Mouse (Mus musculus) gastrocnemius, postnatal 36 days (tissue): Measurements from ENCODE around the gene Thsd7a. TPM values are rescaled to one million over a fixed set of nuclear protein-coding genes. Genes with fewer than 3 reads are reported as not detected.
A peak's percentile ranks its signal among the peaks of the same experiment; 100 is the strongest.

Experiments
- DNase-seq, 2 experiments: peaks; one replicate each; pipeline ENCODE4 v3.0.0; 2022
- intact Hi-C: fragments of 180-260 bp; cut with DNase I; formaldehyde crosslinking; loops from one replicate; pipeline ENCODE4 v1.15.1; 2025
- total RNA-seq, 2 experiments: library from RNA; stranded (reverse); gene quantifications; 2 replicates each; pipeline ENCODE4 v1.2.3; 2021

Gene Thsd7a
- total RNA-seq, 2 experiments from 2014 or later = 1.8 to 2.2 TPM

GRCm38 (mm10) chr6:12518283-12518903 is 230.8 kb downstream of the Thsd7a start:
- intact Hi-C loops = no loop called here
- no peak for DNase-seq

DNA sequence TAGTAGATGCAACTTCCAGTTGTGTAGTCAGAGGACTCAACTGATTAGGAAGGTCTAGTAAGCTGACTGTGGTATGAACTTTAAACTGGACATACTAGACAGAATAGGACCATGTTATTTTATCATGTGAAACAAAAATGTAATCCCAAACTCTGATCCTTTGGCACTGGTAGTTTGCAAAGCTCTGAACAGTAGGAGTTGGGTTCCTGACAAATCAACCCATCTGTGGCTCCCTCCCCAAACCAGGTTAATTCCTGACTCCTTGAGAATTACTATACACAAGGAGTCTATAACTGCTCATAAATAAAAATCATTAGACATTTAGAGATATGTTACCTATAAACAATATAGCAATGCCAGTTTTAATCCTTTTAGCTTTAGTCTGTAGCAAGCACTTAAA is 231.5 kb downstream of the Thsd7a start:
- intact Hi-C loops = no loop called here
- no peak for DNase-seq

- no peak for DNase-seq
- intact Hi-C loops = no loop called here
Measured at GRCm38 (mm10) chr6:12506877-12507276, 242.3 kb downstream of the Thsd7a start.

GRCm38 (mm10) chr6:12503867-12504266 is 245.3 kb downstream of the Thsd7a start:
- DNase-seq = no peak
- intact Hi-C loops = no loop called here

GRCm38 (mm10) chr6:12500888-12501287 is 248.3 kb downstream of the Thsd7a start:
- no peak for DNase-seq
- intact Hi-C loops = no loop called here

DNA sequence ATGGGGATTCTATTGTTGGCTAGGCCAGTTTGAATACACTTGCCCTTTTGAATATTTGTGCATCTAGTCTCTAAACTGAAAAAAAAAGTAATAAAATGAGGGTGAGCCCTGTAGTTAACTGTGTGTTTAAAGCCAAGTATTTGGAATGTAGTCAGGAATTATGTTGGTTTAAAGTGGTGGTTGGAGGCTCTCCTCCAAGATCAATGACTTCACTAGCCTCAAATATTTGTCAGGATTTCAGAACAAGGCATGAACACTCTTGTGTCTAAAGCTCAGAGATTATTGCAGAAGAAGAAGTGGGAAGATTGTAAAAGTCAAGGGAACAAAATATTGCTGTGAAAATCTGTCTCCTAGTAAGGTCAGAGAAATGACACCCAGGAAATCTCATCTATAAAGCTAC is 249.3 kb downstream of the Thsd7a start:
- intact Hi-C loops = no loop called here
- DNase-seq = no peak

DNA sequence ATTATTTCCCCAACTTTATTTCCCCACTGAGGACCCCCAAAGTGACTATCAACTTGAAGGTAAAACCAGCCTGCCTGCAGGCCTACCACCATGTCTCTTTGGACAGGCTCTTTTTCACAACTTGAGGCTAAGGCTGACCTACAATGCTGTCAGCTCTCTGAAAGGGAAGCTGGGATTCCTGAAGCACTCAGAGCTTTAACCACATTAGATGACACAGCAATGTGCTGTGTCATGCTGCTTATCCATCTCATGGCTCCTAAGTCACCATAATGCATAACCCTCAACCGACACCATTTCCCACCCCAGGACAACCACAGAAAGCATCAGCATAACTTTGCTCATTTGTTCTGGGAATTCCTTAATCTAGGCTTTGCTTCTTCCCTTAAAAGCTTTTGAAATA is 255.6 kb downstream of the Thsd7a start:
- no peak for DNase-seq
- intact Hi-C loops = no loop called here

DNA sequence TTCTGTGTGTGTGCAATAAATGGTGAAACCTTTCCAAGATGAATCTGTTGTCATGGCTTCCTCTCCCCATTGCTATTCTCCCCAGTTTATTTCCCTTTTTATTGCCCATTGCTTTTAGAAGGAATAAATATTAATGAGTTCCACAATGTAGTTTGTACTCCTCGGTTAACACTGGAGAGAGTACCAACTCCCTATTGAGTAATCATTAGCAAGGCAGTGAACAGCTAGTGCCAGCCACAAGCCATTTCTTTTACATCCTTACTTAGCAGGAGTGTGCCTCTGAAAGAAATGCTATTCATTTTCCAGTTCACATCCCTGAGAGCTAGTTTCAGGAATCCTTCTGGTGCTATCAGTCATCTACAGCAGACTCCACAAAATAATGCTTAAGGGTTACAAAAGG is 260.3 kb downstream of the Thsd7a start:
- no peak for DNase-seq
- intact Hi-C loops = no loop called here

DNA sequence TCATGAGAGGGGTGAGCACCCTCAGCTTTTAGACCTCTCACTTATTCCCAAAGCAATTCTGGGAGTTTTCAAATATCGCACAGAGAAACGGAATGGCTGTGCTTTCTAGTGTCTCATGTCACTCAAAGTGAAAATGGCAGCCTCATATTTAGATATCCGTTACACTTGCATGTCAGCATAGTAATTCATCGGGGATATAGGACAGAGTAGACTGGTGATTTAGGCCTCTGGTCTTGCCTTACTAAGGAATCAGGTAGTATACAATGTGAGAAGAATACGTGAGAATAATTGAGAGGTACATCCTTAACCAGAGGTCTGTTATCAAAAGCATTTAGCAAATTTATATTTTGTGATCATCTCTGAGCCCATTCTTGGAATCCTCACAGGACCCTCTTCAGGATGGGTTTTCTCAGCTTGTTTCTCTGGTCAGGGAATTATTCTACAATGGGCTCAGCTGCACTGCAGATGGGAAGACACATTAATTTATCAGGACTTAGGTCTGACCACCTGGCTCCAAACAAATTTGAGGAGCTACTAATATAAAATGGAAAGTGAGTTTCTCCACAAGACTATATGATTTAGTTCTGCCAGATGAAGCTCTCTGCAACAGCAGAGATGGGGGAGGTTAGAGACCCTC is 267.6 kb downstream of the Thsd7a start:
- DNase-seq = no peak
- intact Hi-C loops = no loop called here

DNA sequence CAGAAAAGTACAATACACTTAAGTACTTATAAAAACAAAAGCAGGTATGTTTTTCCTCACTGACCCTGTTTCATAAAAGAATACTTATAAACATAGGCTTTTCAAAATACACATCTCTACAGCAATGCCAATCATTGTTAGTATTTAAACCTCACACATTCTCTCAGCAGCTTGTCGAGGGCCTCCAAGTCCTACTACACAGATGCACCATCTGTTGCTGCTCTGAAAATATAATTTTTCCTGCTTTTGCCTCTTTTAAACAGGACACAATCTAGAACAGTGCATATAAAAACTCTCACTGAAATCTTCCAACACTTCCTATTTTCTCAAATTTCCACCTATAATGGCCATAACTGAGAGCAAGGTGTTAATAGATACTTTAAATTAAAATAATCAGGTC is 270.9 kb downstream of the Thsd7a start:
- DNase-seq = no peak
- intact Hi-C loops = no loop called here

- intact Hi-C loops = no loop called here
- peak in 1 of 2 experiments; percentile 4 for DNase-seq
Measured at GRCm38 (mm10) chr6:12470935-12471334, 278.3 kb downstream of the Thsd7a start.

DNA sequence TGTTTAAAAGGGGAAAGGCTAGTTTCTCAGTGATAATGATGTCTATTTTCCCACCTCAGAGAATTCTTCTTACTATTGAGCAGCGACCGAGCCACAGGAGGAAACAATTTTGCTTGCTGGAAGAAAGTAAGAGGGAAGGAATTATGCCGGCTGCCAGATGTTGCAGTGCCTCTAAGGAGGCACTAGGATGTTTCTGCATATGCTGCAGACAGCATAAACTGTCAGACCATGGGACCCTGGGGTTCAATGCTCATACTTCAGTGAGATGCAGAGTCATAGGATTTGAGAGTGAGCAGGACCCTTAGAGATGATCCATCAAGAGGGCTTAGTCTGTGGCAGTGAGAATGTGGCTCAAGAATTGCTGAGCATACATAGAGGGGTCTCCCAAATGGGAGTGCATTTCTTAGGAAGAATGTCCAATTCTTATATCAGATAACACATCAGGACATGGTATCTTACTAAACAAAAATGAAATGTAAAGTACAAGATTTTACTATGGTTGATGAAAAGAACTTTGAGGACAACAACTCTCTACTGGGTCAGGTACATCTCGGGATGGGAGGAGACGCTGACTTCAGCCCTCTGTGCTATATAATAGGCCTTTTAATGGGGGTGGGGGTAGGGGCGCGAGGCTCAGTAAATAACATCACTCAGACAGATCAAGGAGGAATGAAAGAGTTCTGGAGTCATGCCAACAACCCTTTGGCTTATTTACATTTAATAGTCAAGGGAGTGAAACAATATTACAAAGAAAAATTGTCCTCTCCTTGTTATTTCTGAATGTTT is 281.7 kb downstream of the Thsd7a start:
- DNase-seq = no peak
- intact Hi-C loops = no loop called here

- no peak for DNase-seq
- intact Hi-C loops = no loop called here
Measured at GRCm38 (mm10) chr6:12458841-12459240, 290.4 kb downstream of the Thsd7a start.

GRCm38 (mm10) chr6:12457451-12457850 is 291.8 kb downstream of the Thsd7a start:
- DNase-seq = no peak
- intact Hi-C loops = no loop called here

GRCm38 (mm10) chr6:12454876-12455485 is 294.2 kb downstream of the Thsd7a start:
- intact Hi-C loops = no loop called here
- DNase-seq = no peak

DNA sequence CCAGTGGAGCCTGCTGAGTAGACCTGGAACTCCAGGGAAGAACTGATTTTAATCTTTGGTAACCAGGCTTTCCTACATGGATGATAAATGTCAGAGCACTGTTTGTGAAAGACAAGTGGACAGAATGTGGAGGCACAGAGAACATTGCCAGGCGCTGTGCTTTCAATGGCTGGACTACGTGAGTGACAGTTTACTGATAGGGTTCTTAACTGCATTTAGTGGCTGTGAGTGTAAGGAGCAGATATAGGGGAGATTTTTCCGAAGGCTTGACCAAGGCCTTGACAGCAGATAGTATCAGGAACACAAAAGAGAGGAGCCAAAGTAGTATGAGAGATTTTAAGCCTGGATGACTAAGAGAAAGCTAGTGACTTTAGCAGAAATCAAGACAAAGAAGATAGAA is 295.1 kb downstream of the Thsd7a start:
- intact Hi-C loops = no loop called here
- no peak for DNase-seq

DNA sequence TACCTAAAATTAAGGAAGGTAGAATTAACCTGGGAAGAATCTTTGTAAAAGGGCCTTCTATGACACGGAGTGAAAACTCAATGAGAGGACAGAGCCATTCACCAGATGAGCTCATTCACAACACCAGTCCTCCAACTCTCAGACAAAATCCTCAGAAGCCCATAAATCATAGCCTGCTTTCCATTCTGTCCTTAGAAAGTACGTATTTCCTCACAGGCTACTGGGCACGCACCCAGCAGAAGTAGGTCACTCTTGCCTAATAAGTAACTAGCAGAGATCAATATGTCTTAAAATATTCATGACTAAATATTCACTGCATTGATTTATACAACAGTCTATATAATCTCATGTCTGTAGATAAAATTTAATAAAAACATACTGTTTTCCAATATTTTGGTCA is 300.4 kb downstream of the Thsd7a start:
- intact Hi-C loops = no loop called here
- DNase-seq = peak in 1 of 2 experiments; percentile 39

- intact Hi-C loops = no loop called here
- DNase-seq = no peak
Measured at GRCm38 (mm10) chr6:12445486-12445885, 303.7 kb downstream of the Thsd7a start.

- intact Hi-C loops = no loop called here
- DNase-seq = no peak
Measured at GRCm38 (mm10) chr6:12439561-12439960, 309.6 kb downstream of the Thsd7a start.

DNA sequence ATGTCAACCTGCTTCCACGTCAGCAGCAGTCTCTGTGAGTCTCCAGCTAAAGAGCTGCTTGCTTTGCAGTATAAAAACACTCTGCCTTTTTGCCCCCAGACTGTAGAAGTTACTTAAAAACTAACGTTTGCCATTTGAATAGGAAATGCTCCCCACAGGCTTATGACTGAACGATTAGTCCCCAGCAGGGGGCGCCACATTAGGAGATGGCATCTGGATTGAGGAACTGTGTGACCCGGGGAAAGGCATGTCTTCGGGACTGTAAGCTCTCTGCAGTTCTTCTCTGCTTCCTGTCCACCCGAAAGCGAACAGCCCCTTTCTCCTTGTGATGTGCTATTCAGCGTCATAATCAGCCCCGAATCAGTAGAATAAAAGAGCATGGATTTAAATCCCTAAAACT is 330.1 kb downstream of the Thsd7a start:
- DNase-seq = no peak
- intact Hi-C loops = no loop called here

GRCm38 (mm10) chr6:12416976-12417375 is 332.2 kb downstream of the Thsd7a start:
- no peak for DNase-seq
- intact Hi-C loops = no loop called here
